Mouse (Mus musculus) ES-E14 (cell line): ENCODE results near the gene Cd8a.

ENCODE experiments used
- CHD2 ChIP-seq: IDR thresholded peaks from 2 replicates; pipeline ENCODE4 v1.6.1; 2014; ENCODE audit warnings: mild to moderate bottlenecking, low read depth, low read length, inconsistent platforms
- ZNF384 ChIP-seq: IDR thresholded peaks from 2 replicates; pipeline ENCODE4 v1.6.1; 2012; ENCODE audit warnings: low read depth, low read length, inconsistent platforms

DNA sequence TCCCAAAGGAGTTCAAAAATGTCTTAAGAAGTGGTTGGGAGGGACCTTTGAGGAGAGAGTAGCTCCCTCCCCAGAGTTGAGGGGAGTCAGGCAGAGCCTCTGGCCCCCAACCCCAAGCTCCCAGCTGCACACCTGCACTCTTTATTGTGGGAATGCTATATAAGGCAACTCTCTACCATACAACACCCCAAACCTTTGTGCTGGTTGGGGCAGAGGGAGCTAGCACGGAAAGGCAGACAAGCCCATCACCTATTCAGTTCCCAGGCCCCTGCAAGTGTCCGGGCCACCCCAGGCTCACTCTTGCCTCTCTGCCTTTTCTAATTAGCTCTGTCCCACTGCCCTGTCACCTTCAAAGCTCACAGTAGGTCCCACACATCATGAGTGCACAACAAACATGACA lies 19.5 kb upstream of the Cd8a start:
- TF ChIP-seq CHD2 (no peak), ZNF384 (no peak)
